Mouse (Mus musculus): ENCODE measurements around the gene Luzp4. TPM values are rescaled to one million over a fixed set of nuclear protein-coding genes. Genes with fewer than 3 reads are reported as not detected.

Luzp4 gene
- 10.1 TPM for polyA plus RNA-seq (2014; fragmentation: Illumina TruSeq; extraction: RNeasy Lipid Tissue Mini Kit (QIAGEN cat#74804); ENCODE audit: low read depth, low replicate concordance)

DNA sequence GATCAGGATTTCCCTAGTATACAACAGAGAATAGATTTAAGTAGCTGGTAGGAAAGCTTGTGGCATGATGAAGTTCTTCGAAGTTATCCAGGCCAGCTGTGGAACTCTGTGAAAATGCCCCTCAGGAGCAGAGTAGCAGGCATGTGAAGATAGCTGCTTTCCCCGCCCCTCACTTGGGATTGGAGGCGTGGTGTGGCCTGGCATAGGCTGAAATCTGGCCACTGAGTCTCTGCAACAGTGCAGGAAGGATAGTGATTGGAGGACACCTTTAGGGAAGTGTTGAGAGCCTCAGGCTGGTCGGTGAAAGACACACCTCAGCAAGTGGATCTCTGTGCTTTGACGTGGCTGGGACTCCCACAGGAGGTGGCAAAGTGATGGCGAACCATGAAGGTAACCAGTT lies at the start of gene Luzp4:
Gene Luzp4, plus strand, starts transcription at position 301 of the 400 bp plus-strand sequence.

Other genes starting within 250 kb of the Luzp4 start
- 0.36 TPM for gene Gm8334, start 242.5 kb upstream of the Luzp4 start, polyA plus RNA-seq (2014; fragmentation: Illumina TruSeq; extraction: RNeasy Lipid Tissue Mini Kit (QIAGEN cat#74804); ENCODE audit: low read depth, low replicate concordance)
- gene Gm15127, start 194.0 kb upstream of the Luzp4 start, polyA plus RNA-seq (2014; fragmentation: Illumina TruSeq; extraction: RNeasy Lipid Tissue Mini Kit (QIAGEN cat#74804); ENCODE audit: low read depth, low replicate concordance), result 7.3 TPM
- gene Ott, start 216.6 kb downstream of the Luzp4 start, polyA plus RNA-seq (2014; fragmentation: Illumina TruSeq; extraction: RNeasy Lipid Tissue Mini Kit (QIAGEN cat#74804); ENCODE audit: low read depth, low replicate concordance), result 4.5 TPM